Mouse (Mus musculus): ENCODE results near the gene Romo1. TPM values are rescaled to one million over a fixed set of nuclear protein-coding genes. Genes with fewer than 3 reads are reported as not detected.

Gene Romo1
- polyA plus RNA-seq, 1 experiment from 2014 or later = 382 TPM

- H3K36me3 ChIP-seq = peaks cover 59% of the 10 kb centered on the region
- H3K4me2 ChIP-seq = peak overlapping the region; percentile 93
- H3K4me1 ChIP-seq = peaks cover 20% of the 10 kb centered on the region
- no peak overlapping the region for H3K27ac ChIP-seq (replicated peaks)
- H3K9me3 ChIP-seq = no peaks in the 10 kb centered on the region
- peak overlapping the region; percentile 93; the same call in 1 of the 2 replicates for H3K9ac ChIP-seq
- no peaks in the 10 kb centered on the region for H3K27me3 ChIP-seq (replicated peaks)
- WGBS = 63% methylated on average over 11 of the region's 11 CpGs
- H3K4me3 ChIP-seq = peak overlapping the region; percentile 89
- no peak for ATAC-seq (ENCODE audit: extremely low read depth, insufficient number of reproducible peaks, low FRiP score, low TSS enrichment)
Observed at GRCm38 (mm10) chr2:156145486-156146130, 1.8 kb downstream of the Romo1 start.

DNA sequence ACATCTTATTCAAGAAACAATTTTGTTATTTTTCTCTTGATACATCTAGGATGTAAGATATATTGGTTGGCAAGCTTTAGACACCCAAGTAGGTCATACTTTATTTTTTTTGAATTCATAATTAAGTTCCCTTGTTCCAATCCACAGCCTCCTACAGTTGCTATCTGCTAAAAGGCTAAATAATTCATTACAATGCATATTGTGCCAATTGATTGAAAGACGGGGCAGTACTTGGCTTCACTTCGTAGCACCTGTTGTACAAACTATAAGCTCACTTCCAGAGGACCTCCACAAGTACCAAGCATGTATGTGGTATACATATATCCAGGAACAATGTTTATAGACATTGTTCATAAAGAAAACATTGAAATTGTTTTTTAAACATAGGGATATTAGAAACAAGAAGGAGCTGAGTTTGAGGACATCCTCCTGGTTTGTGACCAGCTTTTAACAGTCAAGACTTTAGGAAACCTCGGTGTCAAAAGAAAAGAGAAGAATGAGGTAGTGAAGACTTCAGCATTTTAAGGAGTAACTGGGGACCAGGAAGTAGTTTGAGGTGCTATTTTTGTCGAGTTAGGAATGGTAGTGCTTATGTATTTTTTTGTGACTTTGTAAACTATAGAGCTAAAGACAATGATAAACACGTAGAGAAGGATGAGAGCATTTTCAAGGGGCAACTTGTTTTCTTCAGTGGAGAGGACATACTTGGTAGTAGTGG is 2.6 kb downstream of the Romo1 start:
- Histone ChIP-seq H3K27ac (replicated peaks) (no peak overlapping the region), H3K36me3 (peaks cover 61% of the 10 kb centered on the region), H3K27me3 (replicated peaks) (no peaks in the 10 kb centered on the region), H3K4me1 (peaks cover 20% of the 10 kb centered on the region), H3K4me3 (no peak overlapping the region), H3K9me3 (no peaks in the 10 kb centered on the region), H3K4me2 (no peak overlapping the region), H3K9ac (no peak overlapping the region)
- WGBS = 70% methylated on average over 5 of the region's 5 CpGs
- ATAC-seq (ENCODE audit: extremely low read depth, insufficient number of reproducible peaks, low FRiP score, low TSS enrichment) = no peak

DNA sequence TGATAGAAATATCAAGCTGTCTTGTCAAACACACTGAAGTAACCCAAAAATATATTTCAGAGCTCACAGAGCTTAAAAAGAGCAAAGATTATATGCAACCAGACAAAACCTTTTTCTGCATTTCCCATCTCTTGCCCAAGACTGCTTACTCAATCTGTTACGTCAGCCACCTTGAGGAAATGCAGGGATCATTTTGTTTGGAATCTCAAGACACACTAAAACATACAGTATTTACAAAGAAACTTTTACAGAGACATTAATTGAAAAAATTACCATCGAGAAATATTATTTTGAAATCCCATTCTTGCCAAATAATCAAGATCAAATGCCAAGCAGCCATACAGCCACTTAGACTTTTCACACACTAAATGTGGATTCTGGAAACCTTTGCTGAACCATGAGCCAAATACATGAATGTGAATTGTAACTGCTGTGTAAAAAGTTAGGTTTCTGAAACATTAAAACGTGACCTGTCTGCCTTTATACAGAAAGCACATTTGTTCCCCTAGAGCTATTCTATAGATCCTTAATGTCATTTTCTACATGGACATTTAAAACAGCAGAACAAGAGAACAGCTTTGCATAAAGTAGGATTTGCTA is 3.6 kb downstream of the Romo1 start:
- Histone ChIP-seq H3K36me3 (peaks cover 62% of the 10 kb centered on the region), H3K9me3 (no peaks in the 10 kb centered on the region), H3K27me3 (replicated peaks) (no peaks in the 10 kb centered on the region), H3K4me2 (no peak overlapping the region), H3K4me1 (peaks cover 20% of the 10 kb centered on the region), H3K27ac (replicated peaks) (no peak overlapping the region), H3K9ac (no peak overlapping the region), H3K4me3 (no peak overlapping the region)
- 88% methylated on average over 3 of the region's 3 CpGs for WGBS
- no peak for ATAC-seq (ENCODE audit: extremely low read depth, insufficient number of reproducible peaks, low FRiP score, low TSS enrichment)

GRCm38 (mm10) chr2:156151538-156151937 is 7.7 kb downstream of the Romo1 start:
- ATAC-seq (ENCODE audit: extremely low read depth, insufficient number of reproducible peaks, low FRiP score, low TSS enrichment) = no peak
- no peaks in the 10 kb centered on the region for H3K9me3 ChIP-seq
- no peak overlapping the region for H3K4me2 ChIP-seq
- H3K27ac ChIP-seq (replicated peaks) = no peak overlapping the region
- H3K27me3 ChIP-seq (replicated peaks) = no peaks in the 10 kb centered on the region
- H3K9ac ChIP-seq = no peak overlapping the region
- H3K4me1 ChIP-seq = no peaks in the 10 kb centered on the region
- no peak overlapping the region for H3K4me3 ChIP-seq
- peaks cover 89% of the 10 kb centered on the region for H3K36me3 ChIP-seq

DNA sequence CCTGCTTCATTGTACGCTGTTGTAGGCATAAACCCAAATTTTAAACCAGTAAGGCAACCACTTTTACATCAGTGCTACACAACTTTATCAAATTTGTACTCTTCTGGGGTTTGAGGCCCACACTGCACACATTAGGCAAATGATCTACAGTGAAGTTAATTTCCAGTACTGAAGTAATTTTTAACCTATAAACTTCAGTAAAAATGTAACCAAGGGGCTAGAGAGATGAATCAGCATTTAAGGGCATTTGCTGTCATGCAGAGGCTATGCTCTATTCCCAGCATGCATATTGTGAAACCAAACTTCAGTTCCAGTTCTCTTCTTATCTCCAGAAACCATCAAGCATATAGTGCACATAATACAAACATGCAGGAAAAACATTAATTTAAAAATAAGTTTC is 21.6 kb downstream of the Romo1 start:
- no peak overlapping the region for H3K9ac ChIP-seq
- ATAC-seq (ENCODE audit: extremely low read depth, insufficient number of reproducible peaks, low FRiP score, low TSS enrichment) = no peak
- H3K4me1 ChIP-seq = no peaks in the 10 kb centered on the region
- H3K4me3 ChIP-seq = no peak overlapping the region
- 97% methylated on average over 1 of the region's 1 CpGs for WGBS
- H3K36me3 ChIP-seq = peaks cover 93% of the 10 kb centered on the region
- no peak overlapping the region for H3K27ac ChIP-seq (replicated peaks)
- H3K27me3 ChIP-seq (replicated peaks) = no peaks in the 10 kb centered on the region
- H3K9me3 ChIP-seq = no peaks in the 10 kb centered on the region
- no peak overlapping the region for H3K4me2 ChIP-seq

DNA sequence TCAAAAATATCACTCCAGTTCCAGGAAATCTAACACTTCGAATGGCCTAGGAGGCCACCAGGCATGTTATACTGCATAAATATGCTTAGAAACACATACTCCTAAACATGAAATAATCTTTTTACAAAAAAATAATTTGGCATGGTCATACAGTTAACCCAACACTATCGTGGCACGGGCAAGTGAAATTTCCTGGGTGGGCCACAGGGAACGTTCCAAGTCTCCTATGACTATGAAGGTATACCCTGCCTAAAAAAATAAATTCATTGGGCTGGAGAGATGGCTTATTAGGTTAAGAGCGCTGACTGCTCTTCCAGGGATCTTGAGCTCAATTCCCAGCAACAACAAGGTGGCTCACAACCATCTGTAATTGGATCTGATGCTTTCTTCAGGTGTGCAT is 22.7 kb downstream of the Romo1 start:
- H3K4me2 ChIP-seq = no peak overlapping the region
- H3K4me1 ChIP-seq = no peaks in the 10 kb centered on the region
- H3K36me3 ChIP-seq = peaks cover 97% of the 10 kb centered on the region
- H3K9ac ChIP-seq = no peak overlapping the region
- 91% methylated on average over 5 of the region's 5 CpGs for WGBS
- no peaks in the 10 kb centered on the region for H3K9me3 ChIP-seq
- H3K4me3 ChIP-seq = no peak overlapping the region
- ATAC-seq (ENCODE audit: extremely low read depth, insufficient number of reproducible peaks, low FRiP score, low TSS enrichment) = no peak
- H3K27ac ChIP-seq (replicated peaks) = no peak overlapping the region
- no peaks in the 10 kb centered on the region for H3K27me3 ChIP-seq (replicated peaks)

DNA sequence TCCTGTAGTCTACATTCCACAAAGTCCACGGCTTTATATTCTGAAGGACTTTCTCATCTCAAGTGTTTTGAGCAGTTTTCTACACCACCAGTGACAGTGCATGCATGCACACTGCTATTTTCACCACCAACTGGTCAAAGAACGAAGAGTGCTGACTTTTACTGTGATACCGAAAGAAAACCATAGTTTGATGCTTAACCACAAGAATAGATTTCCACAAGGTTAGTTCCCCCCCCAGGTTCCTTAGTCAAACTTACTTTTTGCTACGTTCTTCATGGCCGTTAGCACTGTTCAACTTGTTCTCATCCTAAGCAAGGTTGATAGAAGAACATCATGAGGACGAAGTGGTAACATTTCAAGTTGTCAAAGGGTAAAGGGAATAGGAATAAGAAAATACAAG is 33.2 kb downstream of the Romo1 start:
- no peak for ATAC-seq (ENCODE audit: extremely low read depth, insufficient number of reproducible peaks, low FRiP score, low TSS enrichment)
- Histone ChIP-seq H3K9me3 (no peaks in the 10 kb centered on the region), H3K27me3 (replicated peaks) (no peaks in the 10 kb centered on the region), H3K27ac (replicated peaks) (no peak overlapping the region), H3K4me1 (peaks cover 44% of the 10 kb centered on the region), H3K9ac (0 out of 2 replicates have a peak overlapping the region, but pooled peaks have one; percentile 20), H3K36me3 (peaks cover 62% of the 10 kb centered on the region), H3K4me3 (0 out of 2 replicates have a peak overlapping the region, but pooled peaks have one; percentile 3), H3K4me2 (peak overlapping the region; percentile 39)
- 70% methylated on average over 6 of the region's 6 CpGs for WGBS

GRCm38 (mm10) chr2:156177651-156178050 is 33.8 kb downstream of the Romo1 start:
- Histone ChIP-seq H3K27me3 (replicated peaks) (no peaks in the 10 kb centered on the region), H3K9ac (peak overlapping the region; percentile 73), H3K4me1 (peaks cover 44% of the 10 kb centered on the region), H3K36me3 (peaks cover 56% of the 10 kb centered on the region), H3K4me3 (peak overlapping the region; percentile 100), H3K4me2 (peak overlapping the region; percentile 84), H3K27ac (replicated peaks) (no peak overlapping the region), H3K9me3 (no peaks in the 10 kb centered on the region)
- no peak for ATAC-seq (ENCODE audit: extremely low read depth, insufficient number of reproducible peaks, low FRiP score, low TSS enrichment)
- 62% methylated on average over 7 of the region's 7 CpGs for WGBS

GRCm38 (mm10) chr2:156179046-156179795 is 35.4 kb downstream of the Romo1 start:
- peak; percentile 54 for ATAC-seq (ENCODE audit: extremely low read depth, insufficient number of reproducible peaks, low FRiP score, low TSS enrichment)
- peaks cover 43% of the 10 kb centered on the region for H3K36me3 ChIP-seq
- peaks cover 40% of the 10 kb centered on the region for H3K4me1 ChIP-seq
- H3K9me3 ChIP-seq = no peaks in the 10 kb centered on the region
- H3K4me3 ChIP-seq = peak overlapping the region; percentile 100
- no peaks in the 10 kb centered on the region for H3K27me3 ChIP-seq (replicated peaks)
- peak overlapping the region; percentile 84 for H3K4me2 ChIP-seq
- WGBS = under 1% methylated on average over 44 of the region's 47 CpGs
- peak overlapping the region; percentile 96 for H3K27ac ChIP-seq (replicated peaks)
- H3K9ac ChIP-seq = peak overlapping the region; percentile 100

- H3K27ac ChIP-seq (replicated peaks) = peak overlapping the region; percentile 96
- peaks cover 38% of the 10 kb centered on the region for H3K36me3 ChIP-seq
- peak overlapping the region; percentile 84 for H3K4me2 ChIP-seq
- H3K27me3 ChIP-seq (replicated peaks) = no peaks in the 10 kb centered on the region
- H3K4me1 ChIP-seq = peaks cover 39% of the 10 kb centered on the region
- ATAC-seq (ENCODE audit: extremely low read depth, insufficient number of reproducible peaks, low FRiP score, low TSS enrichment) = peak; percentile 40
- WGBS = 0% methylated on average over 41 of the region's 41 CpGs
- peak overlapping the region; percentile 100 for H3K4me3 ChIP-seq
- peak overlapping the region; percentile 100 for H3K9ac ChIP-seq
- H3K9me3 ChIP-seq = no peaks in the 10 kb centered on the region
Observed at GRCm38 (mm10) chr2:156179796-156180093, 35.9 kb downstream of the Romo1 start.

- Histone ChIP-seq H3K9me3 (no peaks in the 10 kb centered on the region), H3K4me1 (peaks cover 39% of the 10 kb centered on the region), H3K27me3 (replicated peaks) (no peaks in the 10 kb centered on the region), H3K27ac (replicated peaks) (peak within 1 kb of the TSS; percentile 96), H3K9ac (peak within 1 kb of the TSS; percentile 100), H3K4me2 (peak within 1 kb of the TSS; percentile 84), H3K36me3 (peaks cover 33% of the 10 kb centered on the region), H3K4me3 (peak within 1 kb of the TSS; percentile 100)
- peak; percentile 91 for ATAC-seq (ENCODE audit: extremely low read depth, insufficient number of reproducible peaks, low FRiP score, low TSS enrichment)
- WGBS = under 1% methylated on average over 47 of the region's 47 CpGs
Observed at GRCm38 (mm10) chr2:156180094-156180821, 36.4 kb downstream of the Romo1 start, which contains the start of gene Rbm39. Gene Rbm39, minus strand, starts transcription at chr2:156180238.

Data from heart, embryonic 13.5 days (tissue).